Mouse (Mus musculus): ENCODE results near the gene Gdf7.

Gene Gdf7

GRCm38 (mm10) chr12:8296154-8296553, 5.6 kb downstream of the Gdf7 start:
- no peak for DNase-seq

GRCm38 (mm10) chr12:8295307-8295913, 6.3 kb downstream of the Gdf7 start:
- no peak for DNase-seq

GRCm38 (mm10) chr12:8291157-8291853, 10.4 kb downstream of the Gdf7 start:
- DNase-seq, result no peak

GRCm38 (mm10) chr12:8289499-8289898, 12.3 kb downstream of the Gdf7 start:
- DNase-seq, result no peak

- no peak for DNase-seq
Observed at GRCm38 (mm10) chr12:8289099-8289498, 12.7 kb downstream of the Gdf7 start.

GRCm38 (mm10) chr12:8287970-8288369, 13.8 kb downstream of the Gdf7 start:
- DNase-seq, result no peak

- no peak for DNase-seq
Observed at GRCm38 (mm10) chr12:8281225-8282017, 20.3 kb downstream of the Gdf7 start.

GRCm38 (mm10) chr12:8275424-8275823, 26.3 kb downstream of the Gdf7 start:
- DNase-seq, result no peak

GRCm38 (mm10) chr12:8273471-8274171, 28.1 kb downstream of the Gdf7 start:
- no peak for DNase-seq

GRCm38 (mm10) chr12:8271405-8271804, 30.3 kb downstream of the Gdf7 start:
- DNase-seq, result peak; percentile 17 to 52

- no peak for DNase-seq
Observed at GRCm38 (mm10) chr12:8269627-8270026, 32.1 kb downstream of the Gdf7 start.

GRCm38 (mm10) chr12:8266311-8266710, 35.4 kb downstream of the Gdf7 start:
- DNase-seq, result peak; percentile 13 to 57

- DNase-seq, result no peak
Observed at GRCm38 (mm10) chr12:8260297-8260696, 41.5 kb downstream of the Gdf7 start.
